Mouse (Mus musculus): ENCODE data around the gene Dst.
"Not testable (repeated sequence)": the region's sequence is repeated elsewhere in the genome, so short reads cannot be mapped to it uniquely, and the experiment has no call there.

Gene Dst

GRCm38 (mm10) chr1:34065551-34066048, 157.6 kb downstream of the Dst start:
- no peak for DNase-seq (ENCODE audit: low spot score in 2 of 2)

DNA sequence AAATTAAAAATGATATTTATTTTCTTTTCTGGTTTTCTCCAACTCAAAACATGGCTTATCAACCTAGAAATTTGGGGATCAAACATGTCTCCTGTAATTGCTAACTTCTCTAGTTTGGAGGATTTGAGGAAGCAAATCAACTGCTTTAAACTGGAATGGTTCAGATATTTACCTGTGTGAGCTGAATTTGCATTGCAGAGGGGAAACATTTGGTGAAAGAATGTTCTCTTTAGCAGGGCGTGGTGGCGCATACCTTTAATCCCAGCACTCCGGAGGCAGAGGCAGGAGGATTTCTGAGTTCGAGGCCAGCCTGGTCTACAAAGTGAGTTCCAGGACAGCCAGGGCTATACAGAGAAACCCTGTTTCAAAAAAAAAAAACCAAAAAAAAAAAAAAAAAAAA, 158.4 kb downstream of the Dst start:
- DNase-seq (ENCODE audit: low spot score in 2 of 2), result not testable (repeated sequence)

GRCm38 (mm10) chr1:34068341-34068740, 160.3 kb downstream of the Dst start:
- DNase-seq (ENCODE audit: low spot score in 2 of 2), result no peak

DNA sequence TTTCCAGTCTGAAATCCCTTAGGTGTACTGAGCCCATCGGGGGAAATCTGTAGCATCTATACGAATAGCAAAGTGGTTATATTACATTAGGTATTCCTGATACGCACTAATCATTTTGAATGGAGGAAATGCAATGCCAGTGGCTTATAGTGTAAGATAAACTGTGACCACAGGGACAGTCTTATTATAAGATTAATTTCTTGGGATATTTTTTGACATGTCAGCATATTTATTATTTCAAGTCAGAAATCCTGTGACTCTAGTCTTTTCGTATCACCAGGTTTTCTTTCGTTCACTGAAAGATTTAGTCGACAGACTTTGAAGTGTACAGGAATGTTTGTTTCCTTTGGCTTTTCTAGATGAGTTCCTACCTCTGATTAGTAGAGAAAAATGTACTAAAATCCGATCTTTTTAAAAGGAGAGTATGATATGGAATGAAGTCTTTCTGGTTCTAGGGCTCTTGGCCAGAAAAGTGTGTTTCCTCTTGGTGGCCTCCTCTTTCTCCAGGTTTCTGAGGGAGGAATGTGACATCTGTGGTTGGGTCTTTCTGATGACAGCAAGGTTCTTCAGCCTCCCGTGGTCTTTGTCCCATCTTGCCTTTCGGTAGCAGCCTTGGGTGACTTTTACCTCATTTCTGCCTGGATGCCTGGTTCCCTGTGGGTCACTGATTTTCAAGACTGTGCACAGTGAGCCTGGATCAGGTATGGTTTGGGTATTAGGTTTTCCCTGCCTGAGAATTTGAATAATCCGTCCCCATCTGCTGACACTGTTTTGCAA, 161.7 kb downstream of the Dst start:
- DNase-seq (ENCODE audit: low spot score in 2 of 2), result no peak

GRCm38 (mm10) chr1:34070474-34070873, 162.4 kb downstream of the Dst start:
- DNase-seq (ENCODE audit: low spot score in 2 of 2), result no peak

GRCm38 (mm10) chr1:34070991-34071639, 163.1 kb downstream of the Dst start:
- no peak for DNase-seq (ENCODE audit: low spot score in 2 of 2)

GRCm38 (mm10) chr1:34072262-34072661, 164.2 kb downstream of the Dst start:
- DNase-seq (ENCODE audit: low spot score in 2 of 2), result no peak

DNA sequence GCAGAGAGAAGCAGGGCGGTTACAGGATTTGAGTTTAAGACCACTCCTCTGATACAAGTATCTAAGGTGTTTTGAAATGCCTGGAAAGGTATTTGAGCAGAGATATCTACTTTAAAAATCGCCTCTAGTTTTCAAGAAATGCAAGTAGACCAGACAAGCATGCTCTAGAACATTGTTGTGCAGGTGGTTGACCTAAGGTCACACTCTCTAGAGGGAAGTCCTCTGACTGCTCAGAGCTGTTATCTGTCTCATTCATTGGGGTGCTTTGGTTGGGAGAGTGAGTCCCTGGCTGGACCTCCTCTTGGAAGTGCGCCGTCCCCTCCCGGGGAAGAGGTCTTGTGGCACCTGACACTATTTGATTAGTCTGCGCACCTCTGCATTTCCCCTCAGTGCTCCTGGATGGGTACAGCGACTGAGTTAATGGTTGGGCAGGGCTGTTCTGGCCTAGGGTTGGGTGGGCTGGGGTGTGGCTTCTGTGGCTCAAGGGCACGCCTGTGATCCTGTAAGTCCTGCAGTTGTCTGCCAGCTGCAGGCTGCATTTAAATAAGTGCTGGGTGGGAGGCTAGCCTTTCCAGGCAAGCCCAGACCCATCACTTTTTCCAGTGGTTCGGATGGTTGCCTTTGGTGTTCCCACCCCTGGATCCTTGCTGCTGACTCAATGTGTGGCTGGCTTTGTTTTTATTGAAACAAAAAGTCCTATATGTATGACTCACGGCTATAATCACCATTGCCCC, 165.6 kb downstream of the Dst start:
- no peak for DNase-seq (ENCODE audit: low spot score in 2 of 2)

- DNase-seq (ENCODE audit: low spot score in 2 of 2), result no peak
Measured at GRCm38 (mm10) chr1:34074245-34075187, 166.5 kb downstream of the Dst start.

DNA sequence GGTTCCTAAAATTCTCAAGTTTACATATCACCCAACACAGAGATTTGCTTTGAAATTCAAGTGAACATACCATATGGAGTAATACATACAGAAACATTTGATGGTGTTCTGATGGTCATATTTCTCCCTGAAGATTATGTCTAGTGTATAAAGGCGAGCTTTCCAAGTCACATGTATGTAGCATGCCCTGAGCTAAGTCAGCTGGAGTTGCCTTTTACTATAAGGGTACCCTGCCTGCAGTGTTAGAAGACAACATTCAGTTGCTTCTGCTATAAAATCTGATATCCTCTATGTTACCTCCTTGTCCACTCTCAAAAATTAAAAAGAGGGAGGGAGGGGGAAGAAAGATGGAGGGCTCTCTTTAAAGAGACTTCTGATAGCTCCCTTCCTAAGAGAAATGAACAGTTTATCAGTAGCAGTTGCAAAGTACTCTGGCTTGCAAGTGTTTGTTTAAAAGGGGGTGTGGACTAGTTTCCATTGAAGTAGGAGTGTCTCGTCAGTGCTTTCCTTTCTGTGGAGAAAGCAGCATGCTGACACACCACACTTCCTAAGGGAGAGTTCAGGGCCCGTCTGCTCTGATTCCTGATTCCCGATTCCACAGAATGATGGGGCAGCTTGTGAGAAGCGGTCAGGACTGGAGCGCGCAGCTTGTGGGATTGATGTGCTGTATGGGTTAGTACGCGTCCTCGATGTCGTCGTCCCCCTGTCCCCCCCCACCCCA, 168.8 kb downstream of the Dst start:
- no peak for DNase-seq (ENCODE audit: low spot score in 2 of 2)

DNA sequence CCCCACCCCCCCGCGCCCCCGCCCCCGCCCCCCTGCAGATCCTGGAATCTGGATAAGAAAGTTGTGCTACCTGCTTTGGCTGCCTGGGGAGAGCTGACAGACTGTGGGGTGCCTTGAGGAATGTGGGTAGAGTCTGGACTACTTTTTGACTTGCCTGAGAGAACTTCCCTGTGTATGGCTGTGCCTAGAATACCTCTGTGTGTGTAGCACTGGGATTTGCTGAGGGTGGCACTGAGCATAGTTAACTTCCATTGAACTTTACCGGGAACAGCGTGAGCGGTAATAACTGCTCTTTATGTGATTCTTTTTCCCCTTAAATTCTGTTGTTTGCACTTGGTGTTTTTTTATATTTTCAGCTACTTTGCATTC, 169.4 kb downstream of the Dst start:
- no peak for DNase-seq (ENCODE audit: low spot score in 2 of 2)

DNA sequence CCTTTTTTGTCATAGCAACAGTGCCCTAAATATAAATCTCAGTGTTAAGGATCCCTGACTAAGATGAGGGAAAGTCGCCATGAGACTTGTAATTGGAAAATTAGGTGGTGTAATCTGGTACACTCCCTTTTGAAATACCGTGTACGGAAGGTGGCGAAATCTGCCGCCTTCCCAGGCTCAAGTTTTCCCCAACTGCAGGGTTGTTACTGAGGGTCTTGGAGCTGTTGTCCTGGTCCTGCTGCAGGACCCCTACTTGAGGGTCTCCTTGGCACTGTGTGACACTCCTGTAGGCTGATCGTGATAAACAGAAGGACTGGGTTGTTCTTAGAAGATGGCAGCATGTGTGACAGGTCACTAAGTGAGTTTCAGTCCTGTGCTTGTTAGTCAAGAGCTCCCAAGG, 169.9 kb downstream of the Dst start:
- DNase-seq (ENCODE audit: low spot score in 2 of 2), result no peak

DNA sequence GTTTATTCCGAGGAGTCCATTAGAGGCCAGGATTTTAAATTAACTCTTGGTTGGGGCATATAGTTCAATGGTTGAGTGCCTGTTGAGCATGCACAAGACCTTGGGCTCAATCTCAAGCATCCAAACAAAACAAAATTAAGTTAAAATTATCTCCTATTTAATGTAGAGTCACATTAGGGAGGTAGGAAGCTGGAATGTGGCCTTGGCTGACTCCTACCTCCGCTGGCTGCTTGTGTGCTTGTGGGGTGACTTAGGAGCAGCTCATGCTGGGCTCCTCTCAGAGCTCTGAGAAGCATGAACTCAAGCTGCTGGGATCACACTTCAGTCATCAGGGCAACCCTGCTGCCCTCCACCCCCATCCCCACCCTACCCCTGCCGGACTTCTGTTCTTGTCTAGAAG, 181.0 kb downstream of the Dst start:
- DNase-seq (ENCODE audit: low spot score in 2 of 2), result no peak

- no peak for DNase-seq (ENCODE audit: low spot score in 2 of 2)
Measured at GRCm38 (mm10) chr1:34090700-34091099, 182.7 kb downstream of the Dst start.

GRCm38 (mm10) chr1:34093652-34094051, 185.6 kb downstream of the Dst start:
- no peak for DNase-seq (ENCODE audit: low spot score in 2 of 2)

- DNase-seq (ENCODE audit: low spot score in 2 of 2), result no peak
Measured at GRCm38 (mm10) chr1:34094301-34094700, 186.3 kb downstream of the Dst start.

- no peak for DNase-seq (ENCODE audit: low spot score in 2 of 2)
Measured at GRCm38 (mm10) chr1:34095173-34095572, 187.1 kb downstream of the Dst start.

- DNase-seq (ENCODE audit: low spot score in 2 of 2), result no peak
Measured at GRCm38 (mm10) chr1:34096923-34097322, 188.9 kb downstream of the Dst start.

DNA sequence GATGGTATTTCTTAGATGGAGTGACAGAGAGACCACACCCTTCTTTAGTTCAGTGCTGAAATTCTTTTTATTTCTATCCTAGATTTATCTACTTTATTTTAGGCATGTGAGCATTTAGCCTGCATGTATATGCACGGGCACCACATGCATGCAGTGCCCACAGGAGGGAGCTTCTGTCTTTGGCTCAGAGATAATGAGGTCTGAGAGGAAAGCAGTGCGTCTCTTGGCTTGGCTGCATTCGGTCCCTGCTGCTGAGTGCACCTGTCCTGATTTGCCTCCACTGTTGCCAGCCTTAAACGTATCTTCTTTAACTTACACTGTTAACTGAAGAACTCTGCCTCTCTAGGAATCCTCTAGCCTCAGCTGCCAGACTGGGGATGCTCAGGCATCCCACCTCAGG, 189.6 kb downstream of the Dst start:
- DNase-seq (ENCODE audit: low spot score in 2 of 2), result no peak

DNA sequence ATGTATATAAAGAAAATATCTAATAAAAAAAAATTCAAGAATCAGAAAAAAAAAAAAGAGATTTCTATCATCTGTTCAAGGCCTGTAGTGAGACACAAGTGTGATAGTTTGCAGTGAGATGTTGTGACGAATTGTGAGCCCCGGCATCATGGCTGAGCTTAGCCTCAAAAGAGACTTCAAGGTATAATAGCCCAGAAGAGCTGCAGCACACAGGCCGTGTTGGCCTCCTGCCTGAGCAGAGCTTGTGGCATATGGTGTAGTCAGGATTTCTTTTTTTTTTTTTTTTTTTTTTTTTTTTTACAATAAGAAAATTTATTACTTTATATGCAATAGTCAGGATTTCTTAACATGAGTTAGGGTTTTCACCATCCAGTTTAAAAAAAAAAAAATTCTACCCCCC, 191.4 kb downstream of the Dst start:
- no peak for DNase-seq (ENCODE audit: low spot score in 2 of 2)

- no peak for DNase-seq (ENCODE audit: low spot score in 2 of 2)
Measured at GRCm38 (mm10) chr1:34100385-34100784, 192.4 kb downstream of the Dst start.

Data from urinary bladder, postnatal 4 days (tissue).